Mouse (Mus musculus) thymus, adult 2 months (tissue): ENCODE measurements around the gene Ctsc. TPM values are rescaled to one million over a fixed set of nuclear protein-coding genes. Genes with fewer than 3 reads are reported as not detected.

Source experiments
- DNase-seq: peaks from one replicate; pipeline ENCODE4 v3.0.0; 2021
- H3K27ac ChIP-seq: fragments of 200-500 bp; 2 replicates; pipeline ENCODE4 v1.5.1; 2012; ENCODE audit warnings: low read length, control low read depth; ENCODE audit not compliant: control insufficient read depth, insufficient read depth
- H3K27me3 ChIP-seq: fragments of 200-500 bp; 2 replicates; pipeline ENCODE4 v1.6.1; 2012; ENCODE audit warnings: mild to moderate bottlenecking, low read length, moderate library complexity, mixed read lengths; ENCODE audit not compliant: control insufficient read depth, insufficient read depth
- H3K36me3 ChIP-seq: fragments of 200-500 bp; 2 replicates; pipeline ENCODE4 v1.6.1; 2012; ENCODE audit warnings: mild to moderate bottlenecking, low read length, moderate library complexity; ENCODE audit not compliant: control insufficient read depth, insufficient read depth
- H3K4me1 ChIP-seq: fragments of 200-500 bp; replicated peaks from 2 replicates; pipeline ENCODE4 v1.6.1; 2012; ENCODE audit warnings: low read length; ENCODE audit not compliant: control insufficient read depth, insufficient read depth
- H3K4me3 ChIP-seq: fragments of 200-500 bp; 2 replicates; pipeline ENCODE4 v1.5.1; 2012; ENCODE audit warnings: mild to moderate bottlenecking, low read length, control low read depth, moderate library complexity; ENCODE audit not compliant: control insufficient read depth, insufficient read depth
- CTCF ChIP-seq: fragments of 200-500 bp; IDR thresholded peaks from 2 replicates; pipeline ENCODE4 v1.5.1; 2012; ENCODE audit warnings: mild to moderate bottlenecking, control low read depth, low read length, moderate library complexity, borderline replicate concordance; ENCODE audit not compliant: control insufficient read depth, poor library complexity, insufficient read depth; ENCODE audit errors: extremely low read depth
- POLR2A ChIP-seq: fragments of 200-500 bp; IDR thresholded peaks from 2 replicates; pipeline ENCODE4 v1.6.1; 2012; ENCODE audit warnings: mild to moderate bottlenecking, low read length, control low read depth, moderate library complexity; ENCODE audit not compliant: control insufficient read depth, poor library complexity, insufficient read depth; ENCODE audit errors: extremely low read depth
- WGBS: fragments of 180-500 bp; shearing (Covaris S2); methylation state at CpG from one replicate; pipeline ENCODE4 v1.1.7; 2018; 5-methylcytosine and 5-hydroxymethylcytosine counted together
- polyA plus RNA-seq: library from polyadenylated mRNA; depleted of rRNA; stranded (reverse); fragments of >200 nt; gene quantifications from 2 replicates; pipeline ENCODE4 v1.2.3, GENCODE M21; 2012

Gene Ctsc
- polyA plus RNA-seq, 1 experiment, result 80.4 TPM

DNA sequence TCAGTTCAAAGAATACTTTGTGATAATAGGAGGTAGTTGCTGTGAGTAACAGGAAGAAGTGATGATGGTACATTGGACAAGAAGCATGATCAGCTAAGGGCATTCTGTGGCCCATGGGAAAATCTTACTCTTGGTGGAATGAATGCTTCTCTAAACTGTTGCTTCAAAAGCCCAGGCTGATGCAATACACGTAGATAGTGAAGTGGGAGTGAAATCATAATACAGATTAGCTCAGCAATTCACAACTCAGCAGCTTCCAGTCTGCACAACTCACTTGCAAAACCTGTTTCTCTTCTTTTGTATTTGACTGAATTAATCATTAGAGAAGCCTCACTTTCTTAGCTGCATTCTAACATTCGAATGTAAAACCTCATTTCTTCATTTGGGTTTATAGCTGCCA lies 6.4 kb upstream of the Ctsc start:
- TF ChIP-seq CTCF (no peak), POLR2A (no peak)
- H3K27ac ChIP-seq, result no peak overlapping the region
- no peaks in the 10 kb centered on the region for H3K4me1 ChIP-seq
- H3K4me3 ChIP-seq, result no peak overlapping the region
- DNase-seq, result no peak
- H3K27me3 ChIP-seq, result no peaks in the 10 kb centered on the region
- H3K36me3 ChIP-seq, result no peaks in the 10 kb centered on the region
- 53% methylated on average over 2 of the region's 2 CpGs for WGBS

- Histone ChIP-seq H3K4me3 (0 out of 2 replicates have a peak overlapping the region, but pooled peaks have one; percentile 74), H3K27me3 (no peaks in the 10 kb centered on the region), H3K27ac (peak overlapping the region; percentile 62), H3K4me1 (peaks cover 3% of the 10 kb centered on the region), H3K36me3 (peaks cover 4% of the 10 kb centered on the region; the same call in 1 of the 2 replicates)
- WGBS, result 4% methylated on average over 7 of the region's 7 CpGs
- DNase-seq, result peak; percentile 25
- TF ChIP-seq POLR2A (no peak), CTCF (no peak)
Measured at GRCm38 (mm10) chr7:88276914-88277765, 745 bp upstream of the Ctsc start.

- H3K27ac ChIP-seq, result no peak overlapping the region; the same call in 1 of the 2 replicates
Measured at GRCm38 (mm10) chr7:88278628-88279196, 827 bp downstream of the Ctsc start.

GRCm38 (mm10) chr7:88285276-88285675 lies 7.4 kb downstream of the Ctsc start:
- Histone ChIP-seq H3K4me3 (no peak overlapping the region), H3K36me3 (peaks cover 22% of the 10 kb centered on the region), H3K27me3 (no peaks in the 10 kb centered on the region), H3K4me1 (no peaks in the 10 kb centered on the region), H3K27ac (no peak overlapping the region)
- no peak for DNase-seq
- TF ChIP-seq POLR2A (no peak), CTCF (no peak)
- 94% methylated on average over 3 of the region's 3 CpGs for WGBS

More at GRCm38 (mm10) chr7:88278628-88279196, 827 bp downstream of the Ctsc start:
- Histone ChIP-seq H3K4me3 (no peak overlapping the region), H3K36me3 (peaks cover 10% of the 10 kb centered on the region; the same call in 1 of the 2 replicates), H3K4me1 (peaks cover 3% of the 10 kb centered on the region), H3K27me3 (no peaks in the 10 kb centered on the region)
- TF ChIP-seq CTCF (no peak), POLR2A (no peak)
- no peak for DNase-seq
- 12% methylated on average over 8 of the region's 8 CpGs for WGBS

DNA sequence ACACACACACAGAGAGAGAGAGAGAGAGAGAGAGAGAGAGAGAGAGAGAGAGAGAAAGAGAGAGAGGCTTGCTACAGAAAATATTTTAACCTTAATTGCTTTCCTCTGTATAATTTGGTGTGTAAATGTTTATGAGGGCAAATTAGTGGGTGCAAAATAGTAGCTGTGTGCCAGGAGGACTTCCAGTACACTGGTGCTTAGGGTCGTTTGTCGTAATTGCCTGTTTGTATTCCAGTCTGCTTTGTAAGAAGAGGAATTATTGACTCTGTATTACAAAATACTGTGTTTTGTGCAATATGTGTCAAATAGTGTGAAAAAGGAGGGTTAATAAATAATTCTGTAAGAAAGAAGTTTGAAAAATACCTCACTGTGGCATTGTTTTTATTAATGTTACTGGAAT lies 13.2 kb downstream of the Ctsc start:
- no peaks in the 10 kb centered on the region for H3K27me3 ChIP-seq
- H3K4me1 ChIP-seq, result no peaks in the 10 kb centered on the region
- TF ChIP-seq POLR2A, result no peak
- no peak for TF ChIP-seq CTCF
- no peak for DNase-seq
- WGBS, result 98% methylated on average over 2 of the region's 2 CpGs
- H3K36me3 ChIP-seq, result peaks cover 16% of the 10 kb centered on the region; the same call in 1 of the 2 replicates
- no peak overlapping the region for H3K4me3 ChIP-seq
- H3K27ac ChIP-seq, result no peak overlapping the region

DNA sequence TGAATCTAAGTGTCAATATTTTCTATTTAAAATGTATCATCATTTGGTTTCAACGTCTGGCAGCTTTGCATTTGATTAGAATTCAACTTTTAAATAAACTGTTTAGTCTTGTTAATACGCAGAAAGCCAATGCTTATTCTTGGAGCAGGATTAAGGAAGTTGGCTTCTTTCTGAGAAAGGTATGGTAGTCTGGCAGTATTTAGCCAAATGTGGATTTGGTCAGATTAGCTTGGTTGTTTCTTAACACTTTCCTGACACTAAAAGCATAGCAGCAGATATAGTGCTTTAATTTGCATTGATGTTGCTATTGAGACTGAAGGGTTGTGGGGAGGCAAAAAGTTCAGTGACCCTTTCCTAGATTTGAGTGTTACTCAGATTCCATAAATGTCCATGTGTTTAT lies 14.2 kb downstream of the Ctsc start:
- WGBS, result 83% methylated on average over 2 of the region's 2 CpGs
- TF ChIP-seq CTCF (no peak), POLR2A (no peak)

More for the DNA sequence above, 14.2 kb downstream of the Ctsc start:
- no peak for DNase-seq
- Histone ChIP-seq H3K4me3 (no peak overlapping the region), H3K27me3 (no peaks in the 10 kb centered on the region), H3K27ac (no peak overlapping the region), H3K36me3 (peaks cover 12% of the 10 kb centered on the region; the same call in 1 of the 2 replicates), H3K4me1 (no peaks in the 10 kb centered on the region)
